Mouse (Mus musculus): Measurements from ENCODE around the gene C530008M17Rik.

The C530008M17Rik gene

DNA sequence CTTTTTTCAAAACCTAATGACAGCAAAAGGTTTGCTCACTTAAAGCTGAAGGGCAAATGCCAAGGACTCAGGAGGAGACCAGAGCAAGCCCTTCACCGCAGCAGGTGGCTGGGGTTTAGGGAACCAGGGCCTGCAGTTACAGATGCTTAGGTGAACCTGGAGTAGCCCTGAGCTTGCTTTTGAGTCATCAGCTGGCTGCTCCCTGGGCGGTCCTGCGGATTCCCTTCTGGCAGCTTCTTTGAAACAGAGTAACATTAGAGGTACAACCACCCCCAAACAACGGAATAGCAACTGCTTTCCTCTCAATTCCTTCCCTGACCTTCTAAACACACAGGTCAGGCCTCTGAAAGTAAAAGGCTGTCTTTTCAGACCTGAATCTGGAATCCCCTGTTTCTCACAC lies 116.5 kb downstream of the C530008M17Rik start:
- in situ Hi-C loops (cut with MboI, MseI) = no loop called here

DNA sequence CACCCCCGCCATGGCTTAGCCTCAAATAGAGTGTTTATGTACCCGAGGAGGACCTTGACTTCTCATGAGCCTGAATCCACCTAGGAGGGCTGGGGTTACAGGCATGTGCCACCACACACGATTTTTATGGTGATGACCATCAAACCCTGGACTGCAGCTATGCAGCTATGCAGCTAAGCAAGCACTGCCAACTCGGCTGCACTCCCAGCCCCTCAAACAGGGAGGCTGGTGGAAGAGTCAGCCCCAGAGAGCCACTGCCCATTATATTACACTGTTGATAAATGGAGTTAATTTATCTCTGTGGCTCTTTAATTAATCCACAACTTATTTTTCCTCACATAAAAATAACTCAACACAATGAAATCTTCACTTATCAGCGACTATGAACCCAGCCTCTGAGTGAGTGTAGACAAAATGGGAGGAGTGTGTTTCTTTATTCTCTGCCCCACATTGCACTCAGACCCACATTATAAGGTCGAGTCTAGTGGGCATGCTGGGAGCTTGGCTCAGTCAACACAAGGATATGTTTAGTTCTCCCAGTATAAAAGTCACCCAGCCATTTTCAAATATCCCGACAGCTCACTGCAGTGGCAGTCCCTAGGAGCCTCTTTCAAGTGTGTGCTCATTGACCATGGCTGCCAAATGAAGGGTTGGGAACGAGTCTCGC lies 117.3 kb downstream of the C530008M17Rik start:
- in situ Hi-C loops (cut with MboI, MseI) = no loop called here

DNA sequence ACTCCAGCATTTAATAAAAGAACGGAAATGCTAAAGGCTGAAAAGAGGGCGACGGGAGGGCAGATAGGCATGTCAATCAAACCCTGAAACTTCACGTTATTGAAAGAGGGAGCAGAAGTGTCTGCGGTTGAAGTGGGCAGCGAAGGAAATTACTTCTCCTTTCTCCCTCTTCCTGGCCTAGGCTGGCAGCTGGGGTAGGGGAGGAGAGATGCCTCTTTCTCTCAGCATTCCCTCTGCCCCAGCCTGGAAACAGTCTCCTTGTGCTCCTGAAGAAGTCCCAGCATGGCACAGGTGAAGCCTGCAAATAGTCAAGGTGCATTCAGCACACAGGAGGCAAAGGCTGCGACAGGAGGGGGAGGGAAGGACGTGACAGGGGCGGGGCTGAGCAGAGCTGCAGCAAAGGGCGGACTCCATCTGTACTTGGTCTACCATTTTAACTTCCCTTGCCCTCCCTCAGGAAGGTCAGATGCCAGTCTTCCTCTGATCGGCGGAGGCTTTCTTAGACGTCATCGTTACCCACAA lies 122.8 kb downstream of the C530008M17Rik start:
- in situ Hi-C loops (cut with MboI, MseI) = no loop called here

DNA sequence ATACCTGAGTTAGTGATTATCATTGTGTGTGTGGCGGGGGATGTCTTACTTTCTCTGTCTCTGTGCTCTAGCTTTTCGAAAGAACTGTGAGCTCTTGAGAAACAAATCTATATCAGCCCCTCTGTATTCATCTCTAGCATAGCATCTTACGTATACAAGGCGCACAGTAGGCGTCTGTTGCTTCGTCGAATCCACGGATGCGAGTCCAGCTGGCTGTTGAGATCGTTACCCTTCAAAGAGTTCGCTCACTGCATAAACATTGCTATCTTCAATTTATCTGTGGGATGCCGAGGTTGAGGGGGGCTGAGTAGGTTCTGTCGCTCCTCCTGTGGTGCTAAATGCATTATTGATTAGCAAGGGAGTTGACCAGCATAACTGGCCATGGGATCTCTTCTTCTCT lies 125.6 kb downstream of the C530008M17Rik start:
- in situ Hi-C loops (cut with MboI, MseI) = no loop called here

DNA sequence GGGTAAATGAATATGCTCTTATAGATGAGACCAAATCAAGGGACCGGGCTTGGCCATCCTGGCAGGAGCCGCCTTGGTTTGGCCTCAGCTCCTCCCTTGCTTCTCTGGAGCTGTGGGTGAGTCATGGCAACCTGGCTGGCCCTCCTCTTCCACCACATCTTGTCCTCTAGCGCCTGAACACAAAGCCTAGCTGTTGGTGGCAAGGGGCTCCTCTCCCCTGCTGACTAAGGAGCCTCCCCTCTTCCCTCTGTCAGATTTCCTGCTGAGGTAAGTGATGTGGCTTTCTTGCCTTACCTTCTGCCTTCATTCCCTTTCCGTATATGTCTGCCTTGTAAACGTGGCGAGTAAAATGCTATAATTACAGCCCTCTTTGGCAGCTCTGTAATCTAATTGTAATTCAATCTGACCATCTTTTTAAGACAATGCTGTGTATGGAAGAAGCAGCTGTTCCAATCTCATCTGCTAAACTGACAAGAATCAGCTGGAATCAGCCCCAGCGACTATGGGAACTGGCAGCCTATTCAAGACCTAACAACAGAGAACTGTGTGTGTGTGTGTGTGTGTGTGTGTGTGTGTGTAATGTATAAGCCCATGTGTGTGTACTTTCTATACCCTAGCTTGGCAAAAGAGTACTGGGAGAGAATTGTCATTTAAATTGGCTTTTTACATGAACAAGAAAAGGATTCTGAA lies 126.2 kb downstream of the C530008M17Rik start:
- in situ Hi-C loops (cut with MboI, MseI) = no loop called here

DNA sequence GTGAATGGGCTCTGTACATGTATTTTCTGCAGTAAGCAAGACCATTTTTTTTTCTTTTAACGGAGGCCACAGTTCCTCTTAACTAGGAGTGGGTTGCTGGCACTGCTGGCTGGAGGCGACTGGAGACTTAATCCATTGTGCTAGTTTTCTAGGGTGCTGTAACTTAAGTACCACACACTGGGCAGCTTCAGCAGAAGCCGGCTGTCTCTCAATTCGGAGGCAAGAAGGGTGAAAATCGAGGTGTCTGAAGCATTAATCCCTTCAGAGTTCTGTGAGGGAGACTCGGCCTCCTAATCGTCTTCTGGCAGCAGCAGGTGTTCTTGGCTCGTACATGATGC lies 126.8 kb downstream of the C530008M17Rik start:
- in situ Hi-C loops (cut with MboI, MseI) = no loop called here

DNA sequence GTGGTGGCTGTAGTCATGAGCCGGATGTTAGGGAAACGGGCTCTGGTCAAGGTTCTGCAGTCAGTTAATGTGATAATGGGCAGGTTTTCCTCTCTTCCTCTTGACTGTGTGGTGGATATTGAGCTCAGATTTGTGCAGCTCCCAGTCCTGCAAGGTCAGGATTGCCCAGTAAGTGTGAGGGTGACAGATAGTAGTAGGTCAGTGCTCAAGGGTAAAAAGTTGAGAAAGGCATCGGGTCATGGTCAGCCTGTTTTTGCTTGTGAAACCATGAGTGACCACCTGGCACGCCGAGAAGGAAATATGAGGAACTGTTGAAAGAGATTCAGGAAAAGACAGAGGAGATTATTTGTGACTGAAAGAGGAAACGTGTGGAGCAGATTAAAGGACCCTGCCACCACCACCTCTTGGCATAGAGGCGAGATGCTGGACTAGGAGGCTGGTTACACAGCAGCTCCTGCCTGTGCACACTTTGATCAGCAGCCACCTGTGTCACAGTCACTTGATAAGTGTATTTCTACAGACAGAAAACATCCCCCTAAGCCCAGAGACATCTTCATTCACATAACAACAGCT lies 127.9 kb downstream of the C530008M17Rik start:
- in situ Hi-C loops (cut with MboI, MseI) = no loop called here

DNA sequence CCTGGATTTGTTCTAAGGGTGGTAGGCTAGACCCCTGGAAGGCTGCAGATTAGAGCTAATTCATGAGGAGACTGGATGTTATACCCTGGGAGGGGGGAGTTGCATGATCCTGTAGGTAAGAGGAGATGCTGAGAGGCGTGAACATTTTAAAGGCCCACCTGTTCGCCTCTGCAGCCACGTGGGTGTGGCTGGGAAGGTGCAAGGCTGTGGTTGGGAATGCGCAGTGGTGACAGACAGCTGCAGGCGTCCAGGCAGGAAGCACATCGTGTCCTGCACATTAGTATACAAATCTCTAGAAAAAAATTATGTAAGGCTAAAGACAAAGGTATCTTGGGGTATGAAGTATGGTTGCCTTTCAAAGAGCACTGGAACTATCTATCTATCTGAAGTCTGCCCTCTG lies 128.7 kb downstream of the C530008M17Rik start:
- in situ Hi-C loops (cut with MboI, MseI) = no loop called here

DNA sequence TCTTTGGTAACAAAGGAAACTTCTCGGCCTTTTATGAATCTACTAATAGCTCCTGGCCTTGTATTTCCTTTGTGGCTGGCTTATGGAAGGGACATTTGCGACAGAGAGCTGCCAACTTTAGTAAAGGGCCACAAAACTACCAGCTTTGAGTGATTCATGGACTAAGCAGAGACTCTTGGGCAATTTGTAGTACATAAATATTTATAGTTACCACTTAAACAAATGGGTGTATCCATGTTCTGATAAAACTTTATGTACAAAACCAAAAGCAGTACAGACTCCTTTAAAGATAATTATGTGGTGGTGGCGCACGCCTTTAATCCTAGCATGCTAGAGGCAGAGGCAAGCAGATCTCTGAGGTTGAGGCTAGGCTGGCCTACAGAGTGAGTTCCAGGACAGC lies 133.6 kb downstream of the C530008M17Rik start:
- in situ Hi-C loops (cut with MboI, MseI) = no loop called here

DNA sequence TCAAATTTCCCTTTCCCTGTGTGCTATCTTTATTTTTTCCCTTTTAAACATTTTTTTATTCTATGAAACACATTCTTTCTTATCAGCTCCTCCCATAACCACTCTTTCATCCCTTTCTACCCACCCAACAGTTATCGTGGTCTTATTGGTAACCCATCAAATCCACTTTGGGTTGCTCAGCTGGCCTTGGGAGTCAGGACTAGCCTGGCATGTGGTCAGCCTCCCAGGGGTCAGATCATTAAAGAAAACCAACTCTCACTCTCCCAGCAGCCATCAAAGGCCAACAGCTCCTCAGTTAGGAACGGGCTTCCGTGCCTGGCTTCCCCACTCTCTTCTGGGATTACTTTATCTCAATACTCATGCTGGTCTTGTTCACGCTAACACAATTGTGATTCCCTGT lies 135.0 kb downstream of the C530008M17Rik start:
- in situ Hi-C loops (cut with MboI, MseI) = no loop called here

DNA sequence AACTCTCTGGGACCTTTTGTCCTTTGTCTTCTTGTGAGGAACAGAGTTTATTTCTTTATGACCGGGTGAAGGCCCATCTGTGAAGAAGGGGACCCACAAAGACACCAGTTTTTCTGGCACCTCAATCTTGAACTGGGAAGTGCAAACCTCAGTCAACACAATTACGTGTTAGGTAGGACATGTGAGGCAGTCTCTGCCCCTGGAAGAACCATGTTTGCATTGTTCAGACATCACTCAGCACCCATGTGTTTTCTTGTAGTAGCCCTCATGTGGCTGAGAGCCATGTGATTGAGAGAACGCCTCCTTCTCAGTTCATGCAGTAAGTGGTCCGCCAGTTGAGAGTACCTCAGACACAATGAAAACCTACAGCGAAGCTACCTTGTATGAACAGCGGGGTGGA lies 136.4 kb downstream of the C530008M17Rik start:
- in situ Hi-C loops (cut with MboI, MseI) = no loop called here

DNA sequence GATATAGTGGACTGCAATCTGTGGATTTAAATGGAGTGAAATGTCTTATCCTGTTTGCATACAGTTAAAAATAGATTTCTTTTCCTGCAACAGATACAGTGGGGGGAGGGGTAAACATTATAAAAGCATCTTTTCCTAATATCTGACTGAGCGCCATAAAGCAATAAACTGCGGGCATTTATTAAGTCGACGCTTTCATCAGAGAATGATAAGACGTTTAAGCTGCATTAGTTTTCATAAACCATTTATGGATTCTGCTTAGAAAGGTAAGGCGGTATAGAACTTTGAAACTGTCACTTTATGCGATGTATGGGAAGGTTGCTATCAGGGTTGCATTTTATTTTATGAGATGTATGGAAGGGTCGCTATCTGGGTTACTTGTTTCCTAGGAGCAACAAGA lies 141.7 kb downstream of the C530008M17Rik start:
- in situ Hi-C loops (cut with MboI, MseI) = no loop called here

DNA sequence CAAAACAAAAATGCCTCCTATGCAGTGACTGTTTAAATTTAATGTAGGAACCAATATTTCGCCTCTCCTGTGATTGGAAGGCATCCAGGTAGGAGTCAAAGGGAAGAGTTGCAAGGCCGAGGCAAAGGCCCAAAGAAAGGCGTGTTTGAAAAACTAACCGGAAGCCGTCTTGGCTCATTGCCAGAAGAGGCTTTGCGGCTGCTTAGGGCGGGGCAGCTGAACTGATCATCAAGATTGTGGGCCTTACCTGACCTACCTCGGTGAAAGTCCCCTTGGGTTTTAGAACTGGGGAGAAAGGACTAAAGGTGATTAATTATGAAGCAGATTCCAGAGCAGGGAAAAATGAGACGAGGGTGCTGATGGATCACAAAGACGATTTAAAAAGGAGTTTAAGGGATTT lies 143.2 kb downstream of the C530008M17Rik start:
- in situ Hi-C loops (cut with MboI, MseI) = no loop called here

DNA sequence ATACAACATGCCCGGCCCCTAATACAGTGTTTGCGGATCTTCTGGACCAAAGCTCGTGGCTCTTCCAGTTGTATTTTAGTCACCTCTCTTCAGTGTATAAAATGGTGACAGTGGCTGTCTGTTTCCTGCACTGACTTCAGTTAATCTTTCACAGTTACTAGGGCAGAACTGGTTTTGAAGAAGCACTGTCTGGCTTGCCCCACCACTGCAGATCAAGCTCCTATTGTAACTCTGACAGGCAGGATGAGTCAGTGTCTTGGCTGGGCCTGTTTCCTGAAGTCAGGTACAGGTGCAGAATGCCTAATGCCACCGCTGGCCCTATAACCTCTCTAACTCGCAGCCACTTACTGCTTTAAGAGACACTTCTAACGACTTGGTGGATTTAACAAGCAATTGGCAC lies 152.7 kb downstream of the C530008M17Rik start:
- in situ Hi-C loops (cut with MboI, MseI) = no loop called here

DNA sequence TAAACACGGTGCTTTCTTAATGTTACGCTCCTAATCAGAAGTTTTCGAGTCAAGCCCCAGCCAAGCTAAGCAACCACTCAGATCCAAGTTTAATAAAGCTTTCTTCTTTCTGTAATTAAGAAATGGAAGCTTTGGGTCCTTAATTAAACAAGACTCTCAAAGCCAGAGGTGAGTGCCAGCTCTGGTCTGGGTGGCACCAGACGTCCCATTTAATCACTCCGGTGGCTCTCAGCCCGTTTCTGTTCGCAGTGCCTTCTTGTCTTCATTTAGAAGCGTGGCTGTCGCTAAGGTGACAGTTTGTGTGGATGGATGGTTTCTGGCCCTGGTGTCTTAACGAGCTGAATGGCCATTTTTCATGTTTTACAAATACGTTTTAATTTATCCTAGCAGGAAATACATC lies 158.7 kb downstream of the C530008M17Rik start:
- in situ Hi-C loops (cut with MboI, MseI) = no loop called here

DNA sequence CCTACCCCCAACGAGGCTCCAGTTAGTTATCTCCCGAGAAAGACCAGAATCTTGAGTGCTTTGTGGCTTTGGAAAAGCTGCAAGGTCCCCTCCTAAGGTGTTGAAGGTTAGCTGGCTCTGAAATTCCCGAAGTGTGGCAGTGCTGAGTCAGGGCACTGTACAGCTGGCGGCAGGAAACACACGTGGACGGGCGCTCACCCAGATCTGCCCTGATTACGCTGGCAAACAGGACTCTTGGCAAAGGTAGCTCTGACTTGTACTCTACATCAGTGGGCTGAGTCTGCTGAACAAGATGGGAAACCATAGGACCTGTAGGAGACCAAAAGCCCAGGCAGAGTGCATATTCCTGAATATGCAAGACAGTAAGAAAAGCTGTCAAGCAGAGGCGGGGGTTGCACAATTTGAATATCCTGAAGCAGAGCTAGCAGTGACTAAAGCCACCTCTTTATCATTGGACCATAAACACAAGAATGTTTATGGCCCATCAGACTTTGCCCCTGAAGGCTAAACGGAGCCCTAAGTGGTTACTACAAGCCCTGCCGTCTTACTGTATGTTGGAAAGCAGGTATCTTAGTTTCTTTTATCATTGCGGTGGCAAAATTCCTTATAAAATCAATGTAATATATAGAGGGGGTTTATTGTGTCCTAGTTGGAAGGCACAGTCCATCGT lies 159.6 kb downstream of the C530008M17Rik start:
- in situ Hi-C loops (cut with MboI, MseI) = no loop called here

DNA sequence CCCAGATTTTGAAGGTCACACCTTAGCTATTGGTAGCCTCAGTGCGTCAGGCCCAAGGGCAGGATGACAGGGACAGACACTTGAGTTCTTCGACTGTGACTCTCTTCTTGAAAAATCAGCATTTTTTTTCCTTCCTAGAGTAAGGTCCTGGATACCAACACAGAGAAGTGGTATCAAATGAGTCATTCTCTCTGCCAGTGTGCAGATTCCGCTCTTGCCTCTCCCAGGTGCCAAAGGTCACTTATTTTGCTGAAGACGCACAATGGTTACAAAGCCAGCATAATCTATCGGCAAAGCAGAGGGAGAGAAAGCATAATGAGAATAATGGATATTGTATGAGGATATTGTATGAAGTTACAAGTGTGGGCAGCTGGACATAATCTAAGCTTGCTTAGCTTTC lies 160.4 kb downstream of the C530008M17Rik start:
- in situ Hi-C loops (cut with MboI, MseI) = no loop called here

DNA sequence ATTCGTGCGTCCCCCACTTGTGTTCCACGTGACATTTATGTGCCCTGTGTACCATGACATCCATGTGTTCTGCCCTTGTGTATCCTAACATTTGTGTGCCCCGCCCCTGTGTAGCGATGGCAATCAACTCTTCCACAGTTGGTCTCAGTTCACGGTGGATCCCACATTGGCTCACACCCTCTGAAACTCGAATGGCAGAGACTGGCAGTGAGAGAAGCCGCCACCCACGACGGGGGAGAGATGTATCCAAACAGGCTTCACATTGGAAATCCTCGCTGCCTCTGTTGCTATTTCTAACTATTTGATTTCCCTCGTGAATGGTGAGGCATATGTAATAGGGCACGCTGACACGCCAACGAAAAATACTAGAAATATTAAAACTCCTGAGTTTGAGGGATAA lies 161.4 kb downstream of the C530008M17Rik start:
- in situ Hi-C loops (cut with MboI, MseI) = no loop called here

DNA sequence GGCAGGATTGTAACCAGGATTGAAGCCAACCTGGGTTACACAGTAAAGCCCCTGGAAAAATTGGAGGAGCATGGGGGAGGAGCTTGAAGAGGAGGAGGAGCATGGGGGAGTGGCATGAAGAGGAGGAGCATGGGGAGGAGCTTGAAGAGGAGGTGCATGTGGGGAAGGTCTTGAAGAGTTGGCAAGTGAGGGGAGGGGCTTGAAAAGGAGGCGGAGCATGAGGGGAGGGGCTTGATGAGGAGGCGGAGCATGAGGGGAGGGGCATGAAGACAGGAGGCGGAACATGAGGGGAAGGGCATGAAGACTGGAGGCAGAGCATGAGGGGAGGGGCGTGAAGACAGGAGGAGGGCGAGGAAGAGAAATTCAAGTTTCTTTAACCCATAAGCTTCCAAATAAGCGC lies 162.5 kb downstream of the C530008M17Rik start:
- in situ Hi-C loops (cut with MboI, MseI) = no loop called here

DNA sequence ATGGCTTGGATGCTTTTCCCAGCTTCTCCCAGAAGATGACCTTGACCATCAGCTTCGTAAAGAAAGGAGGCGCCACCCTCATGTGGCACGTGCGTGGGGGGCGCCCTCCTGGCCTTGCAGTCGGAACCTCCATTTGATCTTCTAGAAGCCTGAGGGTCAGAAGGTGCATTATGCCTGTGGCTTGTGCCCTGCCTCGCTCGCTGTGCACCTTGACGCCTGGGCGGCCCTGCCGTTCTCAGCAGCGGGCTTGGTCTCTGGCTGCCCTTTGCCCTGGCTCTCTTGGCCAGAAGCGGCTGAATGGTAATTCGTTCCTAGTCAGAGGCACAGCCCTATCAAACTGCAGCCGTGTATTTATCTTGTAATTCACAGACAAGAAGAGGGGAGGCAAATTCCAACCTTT lies 165.8 kb downstream of the C530008M17Rik start:
- in situ Hi-C loops (cut with MboI, MseI) = no loop called here

DNA sequence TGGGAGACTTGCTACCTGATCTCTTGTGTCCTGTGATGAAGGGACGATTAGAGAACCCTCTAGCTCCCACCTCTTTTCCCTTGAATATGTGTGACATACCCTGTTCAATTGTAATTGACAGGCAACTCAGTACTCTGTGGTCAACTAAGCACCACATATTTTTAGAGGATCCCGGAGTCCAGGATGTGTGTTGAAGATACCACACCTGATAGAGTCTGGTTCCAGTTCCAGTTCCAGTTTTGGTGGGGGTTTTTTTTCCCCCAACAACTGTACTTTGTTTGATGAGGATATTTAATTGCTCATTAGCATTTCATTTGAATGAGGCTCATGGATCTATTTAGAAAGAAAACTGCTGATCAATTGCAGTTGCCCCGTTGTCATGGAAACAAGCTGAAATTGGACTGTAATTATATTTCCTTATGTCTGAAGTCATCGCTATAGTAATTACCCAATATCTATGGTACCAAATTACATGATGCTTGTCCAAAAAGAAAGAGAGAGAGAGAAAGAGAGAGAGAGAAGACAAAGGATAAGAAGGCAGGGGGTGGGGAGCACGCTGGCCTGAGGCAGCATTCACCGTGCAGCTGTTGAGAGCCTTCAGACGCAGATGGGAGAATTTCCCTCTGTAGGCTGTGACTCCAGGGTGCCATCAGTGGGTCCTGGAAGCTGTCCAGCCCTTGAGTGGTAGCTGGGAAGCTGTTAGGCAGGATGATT lies 172.4 kb downstream of the C530008M17Rik start:
- in situ Hi-C loops (cut with MboI, MseI) = no loop called here

Measured in regulatory T cell (primary cell).